In genomic region chr12:73696084-73696483, GRCm38 (mm10) we compare ENCODE assay signal across 23 mouse cellular contexts.
DNase-seq lines count a peak whose midpoint lies in the region; ATAC-seq and TF ChIP-seq lines count a peak whose summit lies in the region.
"Had no signal": no experiment of that assay in that cellular context is flagged by ENCODE, and none has a peak within 500 bp of the region (broad histone marks: within the 10 kb centered on the region; RNA-seq: fewer than 3 reads in every experiment).

No protein-coding gene starts in this region.

- ATAC-seq in neural tube, embryonic 13.5 days (ENCODE audit: low read depth), result peak; percentile 21; the same call in 1 of the 2 replicates
- ATAC-seq in neural tube, embryonic 15.5 days (ENCODE audit: low FRiP score), result 0 out of 2 replicates have a peak, but pooled peaks have one; percentile 22
- ATAC-seq: activated CD4-positive, CD25-positive, alpha-beta regulatory T cell, adult 4 months; CD4-positive, CD25-positive, alpha-beta regulatory T cell, adult 4 months; forebrain, embryonic 13.5 days; forebrain, embryonic 15.5 days; forebrain, postnatal 0 days; Patski had no signal

- no peak overlapping the region for H3K4me2 ChIP-seq in neural tube, embryonic 13.5 days
- no peak overlapping the region for H3K4me2 ChIP-seq in neural tube, embryonic 15.5 days
- H3K4me2 ChIP-seq: embryonic facial prominence, embryonic 12.5 days; forebrain, embryonic 13.5 days; forebrain, embryonic 15.5 days had no signal

- 65% methylated on average over 4 of the region's 4 CpGs for WGBS in neural tube, embryonic 13.5 days
- 50% methylated on average over 4 of the region's 4 CpGs for WGBS in neural tube, embryonic 15.5 days

- no peaks in the 10 kb centered on the region for H3K36me3 ChIP-seq in neural tube, embryonic 13.5 days
- H3K36me3 ChIP-seq in neural tube, embryonic 15.5 days, result no peaks in the 10 kb centered on the region
- H3K36me3 ChIP-seq: embryonic facial prominence, embryonic 10.5 days; embryonic facial prominence, embryonic 12.5 days; forebrain, embryonic 15.5 days; G1E had no signal

- no peak overlapping the region for H3K9ac ChIP-seq in neural tube, embryonic 13.5 days
- no peak overlapping the region for H3K9ac ChIP-seq in neural tube, embryonic 15.5 days (replicated peaks)
- H3K9ac ChIP-seq: embryonic facial prominence, embryonic 12.5 days; forebrain, embryonic 13.5 days; forebrain, embryonic 15.5 days; forebrain, postnatal 0 days had no signal

- H3K4me1 ChIP-seq in neural tube, embryonic 13.5 days (replicated peaks), result peaks cover 31% of the 10 kb centered on the region
- H3K4me1 ChIP-seq in neural tube, embryonic 15.5 days, result peaks cover 28% of the 10 kb centered on the region

- H3K9me3 ChIP-seq in neural tube, embryonic 13.5 days, result no peaks in the 10 kb centered on the region
- H3K9me3 ChIP-seq in neural tube, embryonic 15.5 days (replicated peaks), result no peaks in the 10 kb centered on the region
- H3K9me3 ChIP-seq: embryonic facial prominence, embryonic 10.5 days; embryonic facial prominence, embryonic 12.5 days; forebrain, embryonic 13.5 days; forebrain, embryonic 15.5 days had no signal

- TF ChIP-seq POLR2A in brain, embryonic 14.5 days (IDR thresholded peaks at IDR 0.05; ENCODE audit: borderline replicate concordance, extremely low read depth, insufficient read depth, insufficient read length, poor library complexity, severe bottlenecking), result no peak

- no peak for TF ChIP-seq CTCF in brain, embryonic 14.5 days (IDR thresholded peaks at IDR 0.05; ENCODE audit: borderline replicate concordance, extremely low read depth, insufficient read depth, insufficient read length)

- no peak overlapping the region for H3K4me3 ChIP-seq in neural tube, embryonic 13.5 days
- H3K4me3 ChIP-seq in neural tube, embryonic 15.5 days (replicated peaks), result no peak overlapping the region
- H3K4me3 ChIP-seq: embryonic facial prominence, embryonic 10.5 days; embryonic facial prominence, embryonic 12.5 days; forebrain, embryonic 13.5 days; forebrain, embryonic 15.5 days had no signal

- no peaks in the 10 kb centered on the region for H3K27me3 ChIP-seq in neural tube, embryonic 13.5 days
- no peaks in the 10 kb centered on the region for H3K27me3 ChIP-seq in neural tube, embryonic 15.5 days (replicated peaks)
- H3K27me3 ChIP-seq: embryonic facial prominence, embryonic 12.5 days; forebrain, embryonic 13.5 days; forebrain, embryonic 15.5 days had no signal

- DNase-seq in neural tube, embryonic 10.5 days (ENCODE audit: extremely low spot score, low spot score), result no peak
- peak; percentile 44 for DNase-seq in brain, embryonic 14.5 days (ENCODE audit: low read depth)
- DNase-seq in cerebellum, adult 9-10 months, result no peak
- no peak for DNase-seq in kidney, postnatal 10 days
- DNase-seq: adrenal gland, adult 8-10 months; adrenal gland, postnatal 14 days; adrenal gland, postnatal 36 days; B cell, adult 2 months; cerebellum, adult 11 months; cerebellum, adult 18-20 months; cerebellum, adult 8-10 months; cerebellum, postnatal 25 days; forebrain, postnatal 0 days had no signal

- no peak overlapping the region; the same call in 1 of the 2 replicates for H3K27ac ChIP-seq in neural tube, embryonic 13.5 days (replicated peaks)
- H3K27ac ChIP-seq in neural tube, embryonic 15.5 days (replicated peaks), result peak overlapping the region; percentile 45; the same call in 1 of the 2 replicates
- H3K27ac ChIP-seq: embryonic facial prominence, embryonic 10.5 days; embryonic facial prominence, embryonic 12.5 days; forebrain, embryonic 13.5 days; forebrain, embryonic 15.5 days had no signal
